Mouse (Mus musculus): ENCODE results near the gene Ndufa7. TPM values are rescaled to one million over a fixed set of nuclear protein-coding genes. Genes with fewer than 3 reads are reported as not detected.

Ndufa7 gene
- polyA plus RNA-seq, 1 experiment from 2014 or later: 482 TPM

GRCm38 (mm10) chr17:33798306-33798705 lies 26.1 kb upstream of the Ndufa7 start:
- Histone ChIP-seq H3K4me3 (no peak overlapping the region), H3K36me3 (no peaks in the 10 kb centered on the region), H3K9me3 (no peaks in the 10 kb centered on the region), H3K4me1 (no peaks in the 10 kb centered on the region), H3K27me3 (ENCODE audit: insufficient read depth, poor library complexity, severe bottlenecking) (peaks cover 58% of the 10 kb centered on the region), H3K27ac (no peak overlapping the region)
- no peak for DNase-seq (ENCODE audit: low spot score)
- WGBS: 42% methylated on average over 3 of the region's 3 CpGs

- Histone ChIP-seq H3K36me3 (no peaks in the 10 kb centered on the region), H3K9me3 (no peaks in the 10 kb centered on the region), H3K4me1 (peaks cover 1% of the 10 kb centered on the region), H3K27me3 (ENCODE audit: insufficient read depth, poor library complexity, severe bottlenecking) (peaks cover 52% of the 10 kb centered on the region), H3K27ac (no peak overlapping the region), H3K4me3 (no peak overlapping the region)
- DNase-seq (ENCODE audit: low spot score): no peak
- 48% methylated on average over 1 of the region's 1 CpGs for WGBS
Observed at GRCm38 (mm10) chr17:33799277-33799676, 25.1 kb upstream of the Ndufa7 start.

GRCm38 (mm10) chr17:33802221-33802620 lies 22.2 kb upstream of the Ndufa7 start:
- 6% methylated on average over 2 of the region's 2 CpGs for WGBS
- Histone ChIP-seq H3K36me3 (no peaks in the 10 kb centered on the region), H3K9me3 (no peaks in the 10 kb centered on the region), H3K4me1 (peaks cover 6% of the 10 kb centered on the region), H3K27me3 (ENCODE audit: insufficient read depth, poor library complexity, severe bottlenecking) (peaks cover 51% of the 10 kb centered on the region), H3K4me3 (no peak overlapping the region), H3K27ac (no peak overlapping the region)
- DNase-seq (ENCODE audit: low spot score): no peak

GRCm38 (mm10) chr17:33804205-33804604 lies 20.2 kb upstream of the Ndufa7 start:
- Histone ChIP-seq H3K4me3 (no peak overlapping the region), H3K9me3 (no peaks in the 10 kb centered on the region), H3K27me3 (ENCODE audit: insufficient read depth, poor library complexity, severe bottlenecking) (peaks cover 58% of the 10 kb centered on the region), H3K4me1 (peaks cover 11% of the 10 kb centered on the region), H3K36me3 (no peaks in the 10 kb centered on the region), H3K27ac (no peak overlapping the region)
- WGBS: 53% methylated on average over 4 of the region's 4 CpGs
- DNase-seq (ENCODE audit: low spot score): no peak

DNA sequence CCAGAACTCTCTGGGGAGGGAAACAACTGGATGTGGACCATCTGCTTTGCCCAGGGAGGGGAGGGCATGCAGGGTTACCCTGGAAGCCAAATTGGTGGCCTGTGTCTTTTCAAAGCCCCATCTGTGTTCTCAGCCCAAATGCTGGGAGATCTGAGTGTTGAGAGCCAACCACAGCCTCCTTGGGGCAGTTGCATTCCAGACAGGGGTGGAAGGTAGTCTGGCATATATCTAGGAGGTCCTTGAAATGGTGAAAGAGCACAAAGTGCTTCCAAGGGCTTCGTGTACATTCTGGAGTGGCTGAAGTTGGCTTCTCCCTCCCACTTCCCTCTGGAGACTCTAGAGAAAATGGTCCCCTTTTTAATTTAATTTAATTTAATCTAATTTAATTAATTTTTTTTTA lies 19.6 kb upstream of the Ndufa7 start:
- Histone ChIP-seq H3K4me3 (no peak overlapping the region), H3K27me3 (ENCODE audit: insufficient read depth, poor library complexity, severe bottlenecking) (peaks cover 52% of the 10 kb centered on the region)

DNA sequence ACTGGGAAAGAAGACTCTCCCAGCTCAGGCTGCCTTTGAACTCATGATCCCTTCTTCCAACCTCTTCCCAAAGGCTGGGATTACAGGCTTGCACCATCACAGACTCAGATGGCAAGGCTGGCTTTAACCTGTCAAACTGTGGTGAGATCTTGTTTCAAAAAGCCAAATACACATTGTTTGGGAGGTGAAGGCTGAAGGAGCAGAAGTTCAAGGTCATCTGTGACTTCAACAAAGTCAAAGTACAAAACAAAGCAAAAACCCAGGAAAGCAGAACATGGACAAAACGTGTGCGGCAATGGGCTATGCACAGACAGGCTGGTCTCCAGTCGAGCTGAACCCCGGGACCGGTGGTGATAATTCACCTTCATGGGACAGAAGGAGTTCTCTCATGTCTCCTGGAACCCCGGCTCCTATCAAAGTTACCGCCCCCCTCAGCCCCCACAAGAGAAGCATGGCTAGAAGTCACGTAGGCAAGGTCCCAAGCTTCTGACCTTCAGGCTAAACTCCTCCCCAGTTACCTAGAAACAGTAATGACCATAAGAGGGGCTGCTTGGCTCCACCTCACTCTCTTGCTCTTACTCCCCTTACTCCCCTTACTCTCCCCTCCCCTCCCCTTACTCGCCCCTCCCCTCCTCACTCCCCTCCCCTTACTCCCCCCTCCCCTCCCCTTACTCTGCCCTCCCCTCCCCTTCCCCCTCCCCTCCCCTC lies 17.0 kb upstream of the Ndufa7 start:
- Histone ChIP-seq H3K27me3 (ENCODE audit: insufficient read depth, poor library complexity, severe bottlenecking) (peaks cover 38% of the 10 kb centered on the region), H3K4me1 (peaks cover 33% of the 10 kb centered on the region), H3K9me3 (no peaks in the 10 kb centered on the region), H3K27ac (no peak overlapping the region), H3K36me3 (no peaks in the 10 kb centered on the region), H3K4me3 (no peak overlapping the region)
- 57% methylated on average over 8 of the region's 9 CpGs for WGBS
- no peak for DNase-seq (ENCODE audit: low spot score)

More for the DNA sequence above, 19.6 kb upstream of the Ndufa7 start:
- DNase-seq (ENCODE audit: low spot score): no peak
- peaks cover 11% of the 10 kb centered on the region for H3K4me1 ChIP-seq
- no peak overlapping the region for H3K27ac ChIP-seq
- H3K36me3 ChIP-seq: no peaks in the 10 kb centered on the region
- WGBS: 14% methylated on average over 1 of the region's 1 CpGs
- no peaks in the 10 kb centered on the region for H3K9me3 ChIP-seq

DNA sequence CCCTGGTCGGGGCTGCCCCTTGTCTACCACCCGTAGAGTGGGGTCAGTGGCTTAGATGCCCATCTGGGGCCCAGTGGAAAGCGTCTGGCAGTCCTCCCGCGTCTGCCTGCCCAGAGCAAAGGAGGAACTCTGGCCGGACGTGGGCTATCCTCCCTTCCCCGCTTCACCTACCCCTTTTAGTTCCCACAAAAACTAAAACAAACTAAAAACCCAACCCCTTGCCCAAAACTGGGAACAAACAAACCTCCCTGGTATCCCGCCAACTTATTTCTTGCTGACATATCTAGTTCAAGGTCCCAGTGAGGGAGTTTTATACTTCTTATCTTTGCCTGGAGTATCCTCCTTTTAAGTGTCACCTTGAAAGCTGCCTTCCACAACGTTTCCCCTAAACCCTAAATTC lies 16.2 kb upstream of the Ndufa7 start:
- 31% methylated on average over 10 of the region's 10 CpGs for WGBS
- no peaks in the 10 kb centered on the region for H3K9me3 ChIP-seq

GRCm38 (mm10) chr17:33810334-33811141 lies 13.8 kb upstream of the Ndufa7 start, which contains the start of gene Kank3:
TSS of gene Kank3 (plus strand) at chr17:33810519.
- WGBS: under 1% methylated on average over 36 of the region's 36 CpGs
- Histone ChIP-seq H3K27me3 (ENCODE audit: insufficient read depth, poor library complexity, severe bottlenecking) (peaks cover 55% of the 10 kb centered on the region), H3K27ac (peak within 1 kb of the TSS; percentile 77)

More for the DNA sequence above, 16.2 kb upstream of the Ndufa7 start:
- H3K27ac ChIP-seq: no peak overlapping the region
- peaks cover 42% of the 10 kb centered on the region for H3K4me1 ChIP-seq
- H3K36me3 ChIP-seq: no peaks in the 10 kb centered on the region
- peaks cover 40% of the 10 kb centered on the region for H3K27me3 ChIP-seq (ENCODE audit: insufficient read depth, poor library complexity, severe bottlenecking)
- DNase-seq (ENCODE audit: low spot score): no peak
- H3K4me3 ChIP-seq: no peak overlapping the region

DNA sequence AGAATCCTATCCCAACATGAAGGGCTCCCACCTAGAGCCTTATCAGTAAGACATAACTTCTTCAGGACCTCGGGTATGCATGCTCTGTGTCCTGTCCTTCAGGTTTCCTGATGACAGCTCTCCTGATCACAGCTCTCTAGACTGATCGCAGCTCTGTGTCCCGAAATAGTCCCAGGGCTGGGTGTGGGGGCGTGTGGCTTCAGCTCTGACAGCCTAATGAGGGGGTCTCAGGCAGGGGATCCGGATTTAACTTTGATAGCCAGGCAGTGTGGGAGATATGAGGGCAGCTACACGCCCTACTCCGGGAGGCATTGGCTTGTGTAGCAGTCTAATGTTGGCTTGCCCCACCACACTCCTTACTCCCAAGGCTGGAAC lies 13.2 kb upstream of the Ndufa7 start:
- peak; percentile 85 for DNase-seq (ENCODE audit: low spot score)
- H3K4me3 ChIP-seq: peak overlapping the region; percentile 71
- H3K27me3 ChIP-seq (ENCODE audit: insufficient read depth, poor library complexity, severe bottlenecking): peaks cover 59% of the 10 kb centered on the region
- H3K36me3 ChIP-seq: no peaks in the 10 kb centered on the region
- no peaks in the 10 kb centered on the region for H3K9me3 ChIP-seq
- 4% methylated on average over 7 of the region's 7 CpGs for WGBS
- H3K4me1 ChIP-seq: peaks cover 37% of the 10 kb centered on the region
- H3K27ac ChIP-seq: peak overlapping the region; percentile 77

More at GRCm38 (mm10) chr17:33810334-33811141, 13.8 kb upstream of the Ndufa7 start, which contains the start of gene Kank3:
- DNase-seq (ENCODE audit: low spot score): peak; percentile 98
- no peaks in the 10 kb centered on the region for H3K9me3 ChIP-seq
- H3K36me3 ChIP-seq: no peaks in the 10 kb centered on the region
- H3K4me3 ChIP-seq: peak within 1 kb of the TSS; percentile 71
- peaks cover 37% of the 10 kb centered on the region for H3K4me1 ChIP-seq

GRCm38 (mm10) chr17:33812475-33812874 lies 11.9 kb upstream of the Ndufa7 start:
- Histone ChIP-seq H3K27ac (no peak overlapping the region), H3K4me1 (peaks cover 42% of the 10 kb centered on the region), H3K36me3 (no peaks in the 10 kb centered on the region), H3K4me3 (0 out of 2 replicates have a peak overlapping the region, but pooled peaks have one; percentile 15), H3K9me3 (no peaks in the 10 kb centered on the region), H3K27me3 (ENCODE audit: insufficient read depth, poor library complexity, severe bottlenecking) (peaks cover 50% of the 10 kb centered on the region; the same call in 1 of the 2 replicates)
- 39% methylated on average over 3 of the region's 3 CpGs for WGBS
- DNase-seq (ENCODE audit: low spot score): no peak

- no peaks in the 10 kb centered on the region for H3K36me3 ChIP-seq
- peaks cover 46% of the 10 kb centered on the region for H3K4me1 ChIP-seq
- 0 out of 2 replicates have a peak overlapping the region, but pooled peaks have one; percentile 15 for H3K4me3 ChIP-seq
- H3K27ac ChIP-seq: no peak overlapping the region
- WGBS: 50% methylated on average over 4 of the region's 4 CpGs
- no peak for DNase-seq (ENCODE audit: low spot score)
- H3K9me3 ChIP-seq: no peaks in the 10 kb centered on the region
- peaks cover 45% of the 10 kb centered on the region; the same call in 1 of the 2 replicates for H3K27me3 ChIP-seq (ENCODE audit: insufficient read depth, poor library complexity, severe bottlenecking)
Observed at GRCm38 (mm10) chr17:33812990-33813389, 11.4 kb upstream of the Ndufa7 start.

GRCm38 (mm10) chr17:33815399-33815798 lies 9.0 kb upstream of the Ndufa7 start:
- WGBS: 80% methylated on average over 6 of the region's 6 CpGs
- DNase-seq (ENCODE audit: low spot score): no peak
- Histone ChIP-seq H3K9me3 (no peaks in the 10 kb centered on the region), H3K36me3 (peaks cover 22% of the 10 kb centered on the region), H3K27me3 (ENCODE audit: insufficient read depth, poor library complexity, severe bottlenecking) (peaks cover 36% of the 10 kb centered on the region; the same call in 1 of the 2 replicates), H3K4me1 (peaks cover 46% of the 10 kb centered on the region), H3K4me3 (no peak overlapping the region), H3K27ac (no peak overlapping the region)

DNA sequence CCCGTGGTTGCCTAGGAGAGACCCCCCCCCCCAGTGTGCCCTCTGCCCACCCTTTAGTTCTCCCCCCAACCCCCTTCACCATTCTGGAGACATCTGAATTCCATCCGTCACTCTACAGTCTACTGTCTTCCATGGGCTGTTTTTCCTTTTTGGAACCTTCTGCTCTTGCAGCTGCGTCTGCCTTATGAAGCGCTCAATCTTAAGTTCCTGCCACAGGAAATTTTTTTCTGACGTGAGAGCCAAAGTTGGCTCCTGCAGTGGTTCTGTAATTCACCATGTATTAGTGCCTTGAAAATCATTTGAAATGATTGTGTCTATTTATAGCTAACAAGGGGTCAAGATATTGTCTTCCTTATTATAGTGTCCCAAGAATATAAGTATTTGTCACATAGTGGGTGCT lies 7.8 kb upstream of the Ndufa7 start:
- Histone ChIP-seq H3K27ac (peak overlapping the region; percentile 88; the same call in 1 of the 2 replicates), H3K4me3 (peak overlapping the region; percentile 65), H3K36me3 (peaks cover 34% of the 10 kb centered on the region), H3K27me3 (ENCODE audit: insufficient read depth, poor library complexity, severe bottlenecking) (peaks cover 36% of the 10 kb centered on the region; the same call in 1 of the 2 replicates), H3K4me1 (peaks cover 33% of the 10 kb centered on the region), H3K9me3 (no peaks in the 10 kb centered on the region)
- WGBS: 82% methylated on average over 5 of the region's 5 CpGs
- DNase-seq (ENCODE audit: low spot score): no peak

All from heart, embryonic 10.5 days (tissue).